18 mouse cellular contexts compared by ENCODE assay signal in the genomic region with DNA sequence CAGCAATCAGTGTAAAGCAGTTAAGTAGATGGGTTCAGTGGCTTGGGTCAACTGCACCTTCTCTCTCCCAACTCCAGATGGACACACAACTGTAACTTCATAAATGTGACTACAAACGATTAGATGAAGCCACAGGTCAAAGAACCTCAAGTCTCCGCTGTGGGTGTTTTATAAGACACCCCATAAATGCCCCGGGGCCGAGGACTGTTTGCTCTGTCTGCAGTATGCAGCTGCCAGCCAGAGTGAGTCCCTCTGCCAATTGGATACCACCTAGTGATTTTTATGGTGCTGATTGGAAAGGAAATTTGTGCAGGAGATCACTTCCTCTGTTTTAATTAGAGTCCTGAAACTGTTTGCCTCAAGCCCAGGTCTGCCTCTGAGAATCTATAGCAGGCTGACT.
"Had no signal": no experiment of that assay in that cellular context is flagged by ENCODE, and none has a peak within 500 bp of the region (broad histone marks: within the 10 kb centered on the region; RNA-seq: fewer than 3 reads in every experiment).

No protein-coding gene starts in this region.

- H3K4me3 ChIP-seq: liver, embryonic 15.5 days; lung, embryonic 15.5 days; megakaryocyte, embryonic 14.5 days; midbrain, embryonic 13.5 days; midbrain, embryonic 15.5 days had no signal

- H3K9me3 ChIP-seq: liver, embryonic 15.5 days; lung, embryonic 15.5 days; midbrain, embryonic 13.5 days; midbrain, embryonic 15.5 days had no signal

- H3K27ac ChIP-seq: liver, embryonic 15.5 days; lung, embryonic 15.5 days; macrophage; midbrain, embryonic 13.5 days; midbrain, embryonic 15.5 days had no signal

- DNase-seq: liver, postnatal 0 days; lung, adult 2 months; lung, postnatal 14 days; lung, postnatal 36 days; right cerebral cortex, postnatal 25 days; right cerebral cortex, postnatal 4 days; spleen, adult 18-20 months; thymus, adult 18-20 months; thymus, postnatal 14 days; thymus, postnatal 36 days had no signal

- H3K4me2 ChIP-seq: liver, embryonic 15.5 days; lung, embryonic 15.5 days; midbrain, embryonic 11.5 days; midbrain, embryonic 13.5 days; midbrain, embryonic 15.5 days had no signal

- H3K4me1 ChIP-seq: liver, embryonic 15.5 days; megakaryocyte, embryonic 14.5 days had no signal

- H3K27me3 ChIP-seq: liver, embryonic 15.5 days; lung, embryonic 15.5 days; megakaryocyte, embryonic 14.5 days had no signal

- H3K9ac ChIP-seq: liver, embryonic 15.5 days; liver, postnatal 0 days; lung, embryonic 15.5 days; midbrain, embryonic 13.5 days; midbrain, embryonic 15.5 days had no signal

- H3K36me3 ChIP-seq: liver, embryonic 15.5 days; lung, embryonic 15.5 days; midbrain, embryonic 13.5 days; midbrain, embryonic 15.5 days had no signal

- ATAC-seq: liver, postnatal 0 days; lung, postnatal 0 days; midbrain, embryonic 15.5 days had no signal
